Mouse (Mus musculus) lung, adult 2 months (tissue): ENCODE results near the gene Fuca1.

Experiments
- CTCF ChIP-seq: fragments of 200-500 bp; IDR thresholded peaks from 2 replicates; pipeline ENCODE4 v1.5.1; 2011; ENCODE audit warnings: mild to moderate bottlenecking, low read length, control low read depth; ENCODE audit not compliant: insufficient read depth
- POLR2A ChIP-seq: fragments of 200-500 bp; IDR thresholded peaks from 2 replicates; pipeline ENCODE4 v1.6.1; 2011; ENCODE audit warnings: low read depth, mild to moderate bottlenecking, control low read depth, low read length, borderline replicate concordance; ENCODE audit errors: extremely low read depth

DNA sequence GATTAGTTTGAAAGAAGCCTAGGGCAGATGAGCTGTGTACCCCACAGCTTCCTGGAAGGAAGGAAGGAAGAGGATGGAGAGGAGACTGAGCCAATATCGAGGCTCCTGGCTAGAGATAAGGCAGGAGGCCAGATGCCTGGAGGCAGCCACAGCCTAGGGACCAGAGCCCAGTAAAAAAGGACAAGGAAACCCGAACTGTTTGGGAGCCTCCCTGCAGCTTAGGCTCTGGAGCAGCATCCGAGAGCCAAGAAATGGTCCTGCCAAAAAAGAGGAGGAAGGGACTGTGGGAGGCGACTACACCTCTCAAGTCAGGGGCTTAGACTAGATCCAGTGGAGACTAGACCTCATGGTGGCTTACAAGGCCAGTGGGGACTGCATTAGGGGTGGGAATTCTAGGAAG lies 22.9 kb downstream of the Fuca1 start:
- TF ChIP-seq CTCF (no peak), POLR2A (no peak)
